Mouse (Mus musculus) CH12.LX (cell line): Measurements from ENCODE around the gene Snx9. TPM values are rescaled to one million over a fixed set of nuclear protein-coding genes. Genes with fewer than 3 reads are reported as not detected.

Source experiments
- DNase-seq: peaks from one replicate; pipeline ENCODE4 v3.0.0-alpha.2; 2013; ENCODE audit errors: extremely low read depth
- H3K27ac ChIP-seq: 2 replicates; pipeline ENCODE4 v1.5.1; 2012; ENCODE audit warnings: low read depth, mild to moderate bottlenecking, control low read depth, moderate library complexity; ENCODE audit not compliant: insufficient read depth
- H3K27me3 ChIP-seq: replicated peaks from 2 replicates; pipeline ENCODE3; 2012; ENCODE audit warnings: inconsistent platforms
- H3K36me3 ChIP-seq, 2 experiments: replicated peaks in 1 of 2; 2 replicates each; pipeline versions ENCODE3 to v1.6.1; 2012; ENCODE audit warnings: inconsistent platforms in 1 of 2, low read length in 1 of 2, mild to moderate bottlenecking in 1 of 2, mixed read lengths in 1 of 2, moderate library complexity in 1 of 2; ENCODE audit not compliant: control insufficient read depth in 1 of 2, insufficient read depth in 1 of 2
- H3K4me1 ChIP-seq, 2 experiments: 2 replicates each; pipeline ENCODE4 v1.6.1; 2012; ENCODE audit warnings: inconsistent platforms in 1 of 2, moderate library complexity in 1 of 2; ENCODE audit not compliant: insufficient read depth in 2 of 2, control insufficient read depth in 1 of 2
- H3K4me2 ChIP-seq: 2 replicates; pipeline ENCODE4 v1.6.1; 2012; ENCODE audit warnings: low read depth, mild to moderate bottlenecking, control low read depth; ENCODE audit not compliant: poor library complexity, insufficient read depth, severe bottlenecking
- H3K4me3 ChIP-seq, 3 experiments: fragments of 150-350 bp in 1 of 3; sonication (generic) in 1 of 3; replicated peaks in 1 of 3; 2 replicates each; pipeline versions ENCODE3 to v1.5.1; 2011 to 2012; ENCODE audit warnings: low read depth in 2 of 3, low read length in 2 of 3, mild to moderate bottlenecking in 2 of 3, moderate library complexity in 2 of 3, control low read depth in 1 of 3, improper control_type of control experiment in 1 of 3, inconsistent platforms in 1 of 3, mixed read lengths in 1 of 3; ENCODE audit not compliant: poor library complexity in 1 of 3
- H3K79me2 ChIP-seq: replicated peaks from 2 replicates; pipeline ENCODE4 v1.6.1; 2012; ENCODE audit warnings: mild to moderate bottlenecking, moderate library complexity; ENCODE audit not compliant: control insufficient read depth, poor library complexity, insufficient read depth, severe bottlenecking; ENCODE audit errors: extremely low read depth
- H3K9ac ChIP-seq: 2 replicates; pipeline ENCODE4 v1.6.1; 2012; ENCODE audit warnings: low read depth, mild to moderate bottlenecking, control low read depth, moderate library complexity; ENCODE audit not compliant: insufficient read depth
- H3K9me3 ChIP-seq: replicated peaks from 2 replicates; pipeline ENCODE3; 2012; ENCODE audit warnings: low read length, inconsistent platforms, mixed read lengths
- BHLHE40 ChIP-seq: IDR thresholded peaks from 2 replicates; pipeline ENCODE4 v1.6.1; 2011; ENCODE audit warnings: mild to moderate bottlenecking, low read depth, low read length, improper control_type of control experiment
- CHD1 ChIP-seq: IDR thresholded peaks from 2 replicates; pipeline ENCODE4 v1.6.1; 2012; ENCODE audit warnings: low read depth, low read length, improper control_type of control experiment, inconsistent platforms
- CTCF ChIP-seq, 2 experiments: IDR thresholded peaks in 1 of 2; conservative IDR thresholded peaks in 1 of 2; 2 replicates each; pipeline ENCODE4 v1.5.1; 2011 to 2012; ENCODE audit warnings: low read depth in 2 of 2, low read length in 2 of 2, improper control_type of control experiment in 1 of 2, inconsistent platforms in 1 of 2, mild to moderate bottlenecking in 1 of 2, moderate library complexity in 1 of 2
- E2F4 ChIP-seq: IDR thresholded peaks from 2 replicates; pipeline ENCODE4 v1.6.1; 2011; ENCODE audit warnings: low read depth, low read length, improper control_type of control experiment; ENCODE audit not compliant: insufficient replicate concordance
- ETS1 ChIP-seq: conservative IDR thresholded peaks from 2 replicates; pipeline ENCODE4 v1.6.1; 2012; ENCODE audit warnings: low read depth, mild to moderate bottlenecking, inconsistent platforms, low read length, improper control_type of control experiment, moderate library complexity
- IRF4 ChIP-seq: IDR thresholded peaks from 2 replicates; pipeline ENCODE4 v1.6.1; 2014; ENCODE audit warnings: low read depth, mild to moderate bottlenecking, inconsistent platforms, low read length, improper control_type of control experiment
- KAT2A ChIP-seq: IDR thresholded peaks from 2 replicates; pipeline ENCODE4 v1.6.1; 2012; ENCODE audit warnings: low read length, improper control_type of control experiment, inconsistent platforms; ENCODE audit not compliant: insufficient replicate concordance
- MAFK ChIP-seq: IDR thresholded peaks from 2 replicates; pipeline ENCODE4 v1.6.1; 2011; ENCODE audit warnings: low read length, improper control_type of control experiment; ENCODE audit not compliant: insufficient replicate concordance
- MEF2A ChIP-seq: IDR thresholded peaks from 2 replicates; pipeline ENCODE4 v1.6.1; 2014; ENCODE audit warnings: low read depth, mild to moderate bottlenecking, inconsistent platforms, low read length, improper control_type of control experiment, borderline replicate concordance
- MYC ChIP-seq: IDR thresholded peaks from 2 replicates; pipeline ENCODE4 v1.6.1; 2011; ENCODE audit warnings: low read depth, mild to moderate bottlenecking, improper control_type of control experiment, low read length
- NRF1 ChIP-seq: IDR thresholded peaks from 2 replicates; pipeline ENCODE4 v1.6.1; 2014; ENCODE audit warnings: low read depth, mild to moderate bottlenecking, inconsistent platforms, low read length, improper control_type of control experiment, moderate library complexity
- POLR2A ChIP-seq: IDR thresholded peaks from 2 replicates; pipeline ENCODE4 v1.6.1; 2011; ENCODE audit warnings: low read depth, mild to moderate bottlenecking, improper control_type of control experiment, low read length
- RAD21 ChIP-seq: IDR thresholded peaks from 2 replicates; pipeline ENCODE4 v1.6.1; 2011; ENCODE audit warnings: low read depth, mild to moderate bottlenecking, low read length, improper control_type of control experiment, moderate library complexity
- TBP ChIP-seq: conservative IDR thresholded peaks from 2 replicates; pipeline ENCODE4 v1.6.1; 2011; ENCODE audit warnings: low read depth, low read length, improper control_type of control experiment
- TCF12 ChIP-seq: IDR thresholded peaks from 2 replicates; pipeline ENCODE4 v1.6.1; 2014; ENCODE audit warnings: low read depth, mild to moderate bottlenecking, inconsistent platforms, low read length, improper control_type of control experiment
- USF2 ChIP-seq: conservative IDR thresholded peaks from 2 replicates; pipeline ENCODE4 v1.6.1; 2011; ENCODE audit warnings: low read depth, low read length, improper control_type of control experiment
- ZNF384 ChIP-seq: IDR thresholded peaks from 2 replicates; pipeline ENCODE4 v1.6.1; 2012; ENCODE audit warnings: low read depth, low read length, improper control_type of control experiment, inconsistent platforms
- dilution Hi-C: fragments of 300-500 bp; cut with MboI; formaldehyde crosslinking; loops from 2 replicates; pipeline ENCODE4 v1.14.3; 2020; ENCODE audit warnings: low sequenced_read_pairs; ENCODE audit not compliant: extremely low pct_unique_long_range_greater_than_20kb, extremely low pct_ligation_motif_present
- in situ Hi-C: fragments of 300-500 bp; cut with MboI; formaldehyde crosslinking; loops from 3 replicates; pipeline ENCODE4 v1.14.3; 2019; ENCODE audit warnings: low sequenced_read_pairs, low pct_ligation_motif_present, low pct_unique_long_range_greater_than_20kb, mixed read lengths
- polyA plus RNA-seq: library from polyadenylated mRNA; unstranded; fragments of >175 nt; gene quantifications from 2 replicates; pipeline ENCODE4 v1.2.1, GENCODE M21; 2012; ENCODE audit warnings: low read depth; ENCODE audit not compliant: insufficient read length
- total RNA-seq, 2 experiments: library from RNA; depleted of rRNA; stranded (reverse); fragments of 300-350 nt in 1 of 2; fragments of >200 nt in 1 of 2; gene quantifications; 2 replicates each; pipeline ENCODE4 v1.2.3; 2012 to 2014

Snx9 gene
- total and polyA plus RNA-seq, 3 experiments: 16.3 to 26.3 (median 17.1) TPM

DNA sequence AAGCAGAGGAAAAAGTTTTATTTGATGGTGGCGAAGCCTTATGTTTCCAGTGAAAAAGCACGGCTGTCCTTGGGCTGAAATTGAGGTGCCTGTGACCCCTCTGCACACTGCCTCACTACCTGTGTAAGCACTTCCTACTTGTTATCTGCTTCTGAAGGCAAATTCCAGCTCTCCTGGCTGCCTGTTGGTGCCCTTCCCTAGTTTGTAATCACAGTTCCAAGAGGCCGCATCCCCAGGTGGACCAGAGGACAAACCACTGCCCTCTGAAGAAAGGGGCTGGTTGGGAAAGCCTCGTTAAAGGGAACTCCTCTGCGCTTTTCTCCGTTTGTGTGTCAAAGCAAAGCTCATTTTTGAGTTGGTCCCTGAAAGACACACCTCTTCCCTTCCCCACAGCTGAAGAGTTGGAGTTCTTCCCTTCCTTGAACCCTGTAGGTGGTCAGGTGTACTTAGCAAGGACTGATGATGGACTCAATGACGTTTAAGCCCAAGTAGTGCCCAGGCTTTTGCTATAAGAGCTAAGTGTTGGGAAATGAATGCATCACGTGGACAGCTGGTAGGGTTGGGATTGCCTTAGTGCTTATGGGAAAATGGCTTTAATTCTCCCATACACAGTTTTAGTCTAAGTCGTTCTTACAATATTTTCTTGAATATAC is 2.0 kb downstream of the Snx9 start:
- dilution Hi-C loops (no loop called here), in situ Hi-C loops (no loop called here)
- DNase-seq: no peak
- no peak overlapping the region for H3K4me3 ChIP-seq
- no peak overlapping the region for H3K9ac ChIP-seq
- peaks cover 0 to 11% of the 10 kb centered on the region in 2 experiments for H3K36me3 ChIP-seq
- H3K79me2 ChIP-seq: peaks cover 19% of the 10 kb centered on the region
- H3K4me2 ChIP-seq: peak overlapping the region; percentile 6; the same call in 1 of the 2 replicates
- TF ChIP-seq CHD1 (no peak), MEF2A (no peak), MAFK (no peak), NRF1 (no peak), POLR2A (no peak), TBP (no peak), ETS1 (no peak), ZNF384 (no peak), RAD21 (no peak), CTCF (conservative IDR thresholded peaks at IDR 0.05 in 1 of 2, IDR thresholded peaks at IDR 0.05 in 1 of 2; ENCODE audit: low read depth in 2 of 2, low read length in 2 of 2) (no peak), IRF4 (no peak), USF2 (no peak), KAT2A (no peak)
- no peak overlapping the region for H3K27ac ChIP-seq
- H3K27me3 ChIP-seq: no peaks in the 10 kb centered on the region
- no peaks in the 10 kb centered on the region for H3K9me3 ChIP-seq
- peaks cover 17 to 39% of the 10 kb centered on the region in 2 experiments for H3K4me1 ChIP-seq

DNA sequence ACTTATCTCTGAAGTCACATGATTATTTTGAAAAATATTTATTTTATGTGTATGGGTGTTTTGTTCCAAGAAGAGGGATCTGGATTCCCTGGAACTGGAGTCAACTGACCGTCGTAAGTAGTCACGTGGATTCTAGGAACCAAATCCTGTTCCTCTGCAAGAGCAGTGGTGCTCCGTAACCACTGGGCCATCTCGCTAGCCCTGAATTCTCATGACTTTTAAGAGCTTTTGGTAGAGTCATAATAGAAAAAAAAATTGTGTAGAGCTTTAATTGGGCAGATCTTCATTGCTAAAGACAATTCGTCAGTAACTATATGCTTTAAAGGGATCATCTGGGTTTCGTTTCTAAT is 2.5 kb downstream of the Snx9 start:
- Histone ChIP-seq H3K79me2 (peaks cover 19% of the 10 kb centered on the region), H3K27ac (no peak overlapping the region), H3K36me3 (peaks cover 0 to 11% of the 10 kb centered on the region in 2 experiments), H3K9ac (no peak overlapping the region), H3K9me3 (no peaks in the 10 kb centered on the region), H3K4me2 (no peak overlapping the region), H3K4me3 (no peak overlapping the region), H3K4me1 (peaks cover 17 to 36% of the 10 kb centered on the region in 2 experiments)
- in situ Hi-C loops (no loop called here), dilution Hi-C loops (no loop called here)
- DNase-seq: no peak
- TF ChIP-seq MEF2A (no peak), BHLHE40 (no peak), TCF12 (no peak), USF2 (no peak), MYC (no peak), TBP (no peak), E2F4 (no peak), ZNF384 (no peak), MAFK (no peak)
- TF ChIP-seq, all 38 proteins: peak for 0
- H3K27me3 ChIP-seq: no peaks in the 10 kb centered on the region
